Mouse (Mus musculus) forebrain, embryonic 10.5 days (tissue): ENCODE results near the gene Kcnb1. TPM values are rescaled to one million over a fixed set of nuclear protein-coding genes. Genes with fewer than 3 reads are reported as not detected.

ENCODE experiments used
- DNase-seq: peaks from one replicate; pipeline ENCODE4 v3.0.0-alpha.2; 2017; ENCODE audit warnings: low spot score; ENCODE audit errors: extremely low spot score
- H3K27ac ChIP-seq: fragments of 300-500 bp; sonication (generic); 2 replicates; pipeline ENCODE4 v1.5.1; 2016; ENCODE audit warnings: mild to moderate bottlenecking
- H3K27me3 ChIP-seq: fragments of 300-500 bp; sonication (generic); 2 replicates; pipeline ENCODE4 v1.6.1; 2016; ENCODE audit warnings: mild to moderate bottlenecking; ENCODE audit not compliant: poor library complexity, severe bottlenecking
- H3K36me3 ChIP-seq: fragments of 300-500 bp; sonication (generic); replicated peaks from 2 replicates; pipeline ENCODE4 v1.6.1; 2016; ENCODE audit warnings: mild to moderate bottlenecking, moderate library complexity
- H3K4me1 ChIP-seq: fragments of 300-500 bp; sonication (generic); 2 replicates; pipeline ENCODE4 v1.6.1; 2016
- H3K4me3 ChIP-seq: fragments of 300-500 bp; sonication (generic); 2 replicates; pipeline ENCODE4 v1.5.1; 2016; ENCODE audit warnings: mild to moderate bottlenecking, moderate library complexity
- H3K9me3 ChIP-seq: fragments of 300-500 bp; sonication (generic); 2 replicates; pipeline ENCODE4 v1.6.1; 2016; ENCODE audit warnings: mild to moderate bottlenecking, moderate library complexity
- WGBS: fragments of 180-500 bp; shearing (Covaris S2); methylation state at CpG from one replicate; pipeline ENCODE4 v1.1.7; 2016; 5-methylcytosine and 5-hydroxymethylcytosine counted together
- polyA plus RNA-seq: library from polyadenylated mRNA; unstranded; fragments of >200 nt; fragmentation: Nextera tagmentation; extraction: Ambion mirVana; gene quantifications from 2 replicates; pipeline ENCODE4 v1.2.1, GENCODE M21; 2016

The Kcnb1 gene
- polyA plus RNA-seq, 1 experiment from 2014 or later = 0.93 TPM

DNA sequence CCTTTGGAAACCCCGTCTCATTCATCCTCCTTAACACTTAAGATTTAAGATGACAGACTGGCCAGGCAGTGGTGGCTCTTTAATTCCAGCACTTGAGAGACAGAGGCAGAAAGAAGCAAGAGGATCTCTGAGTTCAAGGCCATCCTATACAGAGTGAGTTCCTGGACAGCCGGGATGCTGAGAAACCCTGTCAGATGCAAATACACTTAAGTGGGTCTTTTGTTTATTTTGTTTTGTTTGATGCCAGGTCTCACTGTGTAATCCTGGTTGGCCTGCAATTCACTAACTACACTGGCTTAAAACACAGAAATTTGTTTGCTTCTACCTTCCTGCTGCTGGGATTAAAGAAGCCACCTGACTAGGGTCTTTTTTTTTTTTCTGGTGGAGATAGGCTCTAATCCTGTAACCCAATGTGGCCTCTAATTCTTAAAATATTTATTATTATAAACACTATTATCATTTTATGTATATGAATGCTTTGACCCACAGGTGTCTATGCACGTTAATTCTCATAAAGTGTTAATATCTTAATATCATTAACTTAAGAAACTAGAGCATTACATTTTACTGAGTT is 131.1 kb downstream of the Kcnb1 start:
- Histone ChIP-seq H3K9me3 (no peaks in the 10 kb centered on the region), H3K4me1 (peaks cover 34% of the 10 kb centered on the region), H3K4me3 (no peak overlapping the region), H3K36me3 (peaks cover 61% of the 10 kb centered on the region), H3K27ac (no peak overlapping the region), H3K27me3 (no peaks in the 10 kb centered on the region)
- no peak for DNase-seq
- WGBS = 69% methylated on average over 3 of the region's 3 CpGs

DNA sequence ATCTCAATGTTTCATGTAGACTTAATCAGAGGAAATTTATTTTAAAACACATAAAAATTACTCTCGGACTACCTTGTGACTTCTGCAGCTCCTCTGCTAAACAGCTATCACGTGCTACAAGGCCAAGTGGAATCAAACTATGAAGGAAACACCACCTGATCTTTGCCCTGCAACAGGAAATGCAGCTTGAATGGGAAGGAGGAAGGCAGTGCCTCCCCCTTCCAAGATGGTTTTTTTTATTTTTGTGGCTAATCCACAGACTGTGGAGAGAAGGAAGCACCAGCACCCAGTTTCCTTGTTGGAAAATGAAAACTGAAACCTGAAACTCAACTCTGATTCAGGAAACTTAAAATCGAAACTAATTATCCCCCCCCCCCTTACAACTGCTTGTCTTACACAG is 131.8 kb downstream of the Kcnb1 start:
- no peak for DNase-seq
- H3K36me3 ChIP-seq = peaks cover 60% of the 10 kb centered on the region
- no peak overlapping the region for H3K4me3 ChIP-seq
- peaks cover 40% of the 10 kb centered on the region for H3K4me1 ChIP-seq
- H3K27me3 ChIP-seq = no peaks in the 10 kb centered on the region
- 70% methylated on average over 3 of the region's 3 CpGs for WGBS
- no peak overlapping the region for H3K27ac ChIP-seq
- no peaks in the 10 kb centered on the region for H3K9me3 ChIP-seq

DNA sequence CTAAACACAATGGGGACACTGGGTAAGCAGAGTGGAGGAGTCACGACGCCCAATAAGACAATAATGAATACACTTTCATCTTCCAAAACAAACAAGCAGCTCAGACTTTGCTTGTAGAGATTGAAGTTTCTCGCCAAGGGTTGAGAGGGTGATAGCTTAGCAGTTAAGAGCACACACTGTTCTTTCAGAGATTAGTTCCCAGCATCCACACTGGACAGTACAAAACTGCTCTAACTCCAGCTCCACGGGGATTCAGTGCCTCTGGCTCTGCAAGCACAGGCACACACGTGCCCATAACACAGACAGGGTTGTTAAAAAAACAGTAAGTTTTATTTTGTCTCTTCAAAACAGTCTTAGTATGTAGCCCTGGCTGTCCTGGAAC is 133.0 kb downstream of the Kcnb1 start:
- WGBS = 89% methylated on average over 5 of the region's 5 CpGs
- Histone ChIP-seq H3K27ac (no peak overlapping the region), H3K4me3 (no peak overlapping the region), H3K27me3 (no peaks in the 10 kb centered on the region), H3K9me3 (no peaks in the 10 kb centered on the region), H3K36me3 (peaks cover 70% of the 10 kb centered on the region), H3K4me1 (peaks cover 35% of the 10 kb centered on the region)
- no peak for DNase-seq

DNA sequence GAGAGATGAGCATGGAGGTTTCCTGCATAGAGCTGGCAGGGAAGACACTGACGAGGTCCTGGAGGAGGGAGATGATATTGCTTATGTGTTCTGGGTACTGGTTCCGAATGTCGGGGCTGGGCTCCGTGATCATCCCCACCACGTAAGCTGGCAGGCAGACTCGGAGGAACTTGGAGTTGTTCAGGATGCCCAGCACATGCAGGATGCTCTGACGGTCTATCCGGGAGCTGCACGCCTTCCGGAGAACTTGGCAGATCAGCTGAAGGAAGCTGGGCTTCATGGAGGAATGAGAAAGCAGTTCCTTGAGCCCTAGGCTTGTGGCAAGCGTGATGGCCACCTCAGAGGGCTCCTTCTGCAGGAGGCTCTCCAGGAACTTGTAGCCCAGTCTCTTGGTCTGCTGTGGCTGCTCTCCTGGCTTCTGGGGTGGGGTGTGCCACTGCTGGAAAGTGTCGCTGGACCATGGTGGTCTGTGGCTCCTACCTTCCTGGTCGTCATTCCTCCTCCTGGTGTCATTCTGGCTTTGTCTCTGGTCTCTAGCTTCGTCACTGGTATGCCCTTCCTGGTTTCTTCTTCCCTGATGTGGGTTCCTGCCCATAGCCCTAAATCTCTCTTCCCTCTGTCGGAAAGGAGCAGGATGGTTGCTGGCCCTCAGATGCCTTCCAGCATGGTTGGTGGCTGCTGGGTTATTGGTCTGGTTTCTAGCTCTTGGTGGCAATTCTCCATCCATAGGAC is 133.6 kb downstream of the Kcnb1 start:
- peaks cover 75% of the 10 kb centered on the region for H3K36me3 ChIP-seq
- no peak overlapping the region for H3K27ac ChIP-seq
- no peaks in the 10 kb centered on the region for H3K27me3 ChIP-seq
- WGBS = 96% methylated on average over 15 of the region's 15 CpGs
- peaks cover 30% of the 10 kb centered on the region for H3K4me1 ChIP-seq
- H3K9me3 ChIP-seq = no peaks in the 10 kb centered on the region
- no peak overlapping the region for H3K4me3 ChIP-seq
- no peak for DNase-seq

DNA sequence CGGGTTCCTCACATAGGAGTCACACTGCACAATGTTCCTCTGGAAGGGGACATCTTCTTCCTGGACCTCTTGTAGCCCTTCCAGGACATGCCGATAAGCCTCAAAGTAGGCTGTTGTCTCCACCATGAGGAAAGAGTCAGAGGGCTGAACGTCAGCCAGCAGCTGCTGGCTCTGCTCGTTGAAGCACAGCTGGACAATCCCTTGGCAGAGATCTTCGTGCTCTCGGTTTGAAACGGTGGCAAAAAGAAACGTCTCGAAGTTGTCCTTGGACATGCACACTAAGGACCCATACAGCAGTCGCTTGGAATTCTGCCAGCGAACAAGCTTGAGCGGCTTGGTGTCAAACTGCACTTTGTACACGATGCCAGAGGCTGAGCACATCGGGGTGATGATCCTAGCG is 134.6 kb downstream of the Kcnb1 start:
- Histone ChIP-seq H3K4me3 (no peak overlapping the region), H3K4me1 (peaks cover 20% of the 10 kb centered on the region), H3K9me3 (no peaks in the 10 kb centered on the region), H3K27ac (no peak overlapping the region), H3K36me3 (peaks cover 84% of the 10 kb centered on the region), H3K27me3 (no peaks in the 10 kb centered on the region)
- 95% methylated on average over 15 of the region's 15 CpGs for WGBS
- DNase-seq = no peak

DNA sequence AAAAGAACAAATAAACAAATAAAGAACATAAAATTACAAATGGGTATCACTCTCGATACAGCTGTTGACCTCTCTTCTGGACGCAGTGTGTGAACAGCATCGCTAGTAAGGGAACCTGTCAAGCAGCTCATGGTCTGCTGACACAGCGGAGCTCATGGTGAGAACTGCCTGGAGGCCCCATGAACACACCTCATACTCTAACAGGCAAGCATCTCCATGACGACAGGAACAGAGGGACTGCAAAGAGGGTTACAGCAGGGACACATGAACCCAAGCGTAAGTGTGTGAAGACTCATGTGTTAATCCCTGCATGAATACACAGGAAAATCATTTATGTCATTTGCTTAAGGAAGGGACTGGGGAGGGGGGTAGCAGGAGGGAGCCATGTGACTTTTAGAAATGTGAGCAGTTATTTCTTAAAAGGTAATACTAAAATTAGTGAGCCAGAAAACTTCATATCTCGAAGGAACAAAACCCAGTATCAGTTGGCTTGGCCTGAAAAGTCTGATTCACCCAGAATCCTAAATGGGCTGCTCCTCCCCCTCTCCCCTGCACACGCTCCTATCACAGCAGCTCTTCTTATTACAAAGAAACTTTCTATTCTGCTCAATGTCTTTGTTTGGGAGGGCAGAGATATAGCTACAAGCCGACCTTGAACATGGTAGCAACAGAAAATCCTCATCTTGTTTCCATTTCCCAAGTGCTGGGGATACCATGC is 136.7 kb downstream of the Kcnb1 start:
- no peak for DNase-seq
- Histone ChIP-seq H3K4me3 (no peak overlapping the region), H3K27me3 (no peaks in the 10 kb centered on the region), H3K4me1 (peaks cover 9% of the 10 kb centered on the region), H3K36me3 (peaks cover 91% of the 10 kb centered on the region), H3K27ac (no peak overlapping the region), H3K9me3 (no peaks in the 10 kb centered on the region)
- 81% methylated on average over 9 of the region's 9 CpGs for WGBS

DNA sequence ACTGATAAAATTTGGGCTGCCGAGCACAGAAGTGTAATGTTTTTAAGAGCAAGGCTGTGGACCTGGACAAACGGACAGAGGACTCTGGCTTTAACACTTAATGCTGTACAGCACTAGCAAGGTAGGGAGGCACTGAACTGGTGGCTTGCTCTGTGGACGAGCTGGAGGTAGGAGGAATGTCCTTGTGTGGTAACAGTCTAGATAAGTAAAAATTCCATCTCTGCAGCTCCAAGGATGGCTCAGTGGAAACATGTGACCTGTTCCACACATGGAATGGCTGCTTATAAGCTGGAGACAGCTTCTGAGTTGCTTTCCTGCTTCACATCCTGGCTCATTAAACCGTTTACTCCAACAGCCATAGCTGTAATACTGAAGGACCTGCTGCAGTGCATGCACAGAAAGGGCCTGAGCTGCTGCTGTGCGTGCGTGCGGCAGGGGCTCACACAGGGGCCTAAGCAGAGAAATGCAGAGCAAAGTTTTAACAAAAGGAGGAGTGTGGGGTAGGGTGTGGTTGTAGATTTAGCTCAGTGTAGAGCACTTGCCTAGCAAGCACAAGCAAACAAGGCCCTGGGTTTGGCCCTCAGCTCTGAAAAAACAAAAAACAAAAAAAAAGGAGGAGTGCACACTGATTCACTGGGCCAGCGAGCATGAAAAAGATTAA is 141.1 kb downstream of the Kcnb1 start:
- 90% methylated on average over 8 of the region's 8 CpGs for WGBS
- Histone ChIP-seq H3K9me3 (no peaks in the 10 kb centered on the region), H3K4me1 (peaks cover 9% of the 10 kb centered on the region), H3K4me3 (no peak overlapping the region), H3K27ac (no peak overlapping the region), H3K36me3 (peaks cover 91% of the 10 kb centered on the region), H3K27me3 (no peaks in the 10 kb centered on the region)
- DNase-seq = no peak

DNA sequence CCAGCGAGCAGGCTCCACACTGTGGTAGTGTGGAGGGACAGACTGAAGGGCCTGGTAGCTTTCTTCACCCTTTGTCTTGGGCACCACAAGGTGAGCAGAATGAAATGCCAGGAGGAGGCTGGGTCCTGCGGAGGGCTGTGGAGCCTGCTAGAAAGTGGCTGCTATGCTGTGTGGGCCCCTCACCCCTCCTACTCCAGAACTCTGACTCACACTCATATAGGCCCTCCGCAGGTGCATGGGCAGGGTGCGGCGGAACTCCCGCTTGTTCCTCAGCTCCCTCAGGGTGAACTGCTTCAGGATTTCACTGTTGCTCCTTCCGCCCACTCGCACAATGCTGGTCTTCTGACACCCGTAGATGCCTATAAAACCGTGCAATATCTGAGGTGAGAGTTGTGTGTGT is 141.7 kb downstream of the Kcnb1 start:
- WGBS = 95% methylated on average over 10 of the region's 10 CpGs
- DNase-seq = no peak

More for the DNA sequence above, 141.7 kb downstream of the Kcnb1 start:
- Histone ChIP-seq H3K27me3 (no peaks in the 10 kb centered on the region), H3K4me1 (peaks cover 3% of the 10 kb centered on the region), H3K36me3 (peaks cover 92% of the 10 kb centered on the region), H3K9me3 (no peaks in the 10 kb centered on the region), H3K4me3 (no peak overlapping the region), H3K27ac (no peak overlapping the region)

Other genes with a start within 250 kb of the Kcnb1 start
- 87.9 and 91.6 TPM in 2 replicates for gene Stau1, start 193.9 kb downstream of the Kcnb1 start, polyA plus RNA-seq
- 76.1 and 77.8 TPM in 2 replicates for gene Ddx27, start 175.0 kb downstream of the Kcnb1 start, polyA plus RNA-seq
- gene Znfx1, start 127.1 kb downstream of the Kcnb1 start, polyA plus RNA-seq = 5.2 and 5.3 TPM in 2 replicates
- 13.5 and 13.7 TPM in 2 replicates for gene Ptgis, start 50.4 kb upstream of the Kcnb1 start, polyA plus RNA-seq
- gene B4galt5, start 159.0 kb upstream of the Kcnb1 start, polyA plus RNA-seq = 6.0 and 7.3 TPM in 2 replicates
- gene Slc9a8, start 231.6 kb upstream of the Kcnb1 start, polyA plus RNA-seq = 24.0 and 24.4 TPM in 2 replicates